Mouse (Mus musculus): ENCODE data around the gene Syn1. TPM values are rescaled to one million over a fixed set of nuclear protein-coding genes. Genes with fewer than 3 reads are reported as not detected.

Gene Syn1
- polyA plus RNA-seq, 1 experiment from 2014 or later: 0.16 TPM

DNA sequence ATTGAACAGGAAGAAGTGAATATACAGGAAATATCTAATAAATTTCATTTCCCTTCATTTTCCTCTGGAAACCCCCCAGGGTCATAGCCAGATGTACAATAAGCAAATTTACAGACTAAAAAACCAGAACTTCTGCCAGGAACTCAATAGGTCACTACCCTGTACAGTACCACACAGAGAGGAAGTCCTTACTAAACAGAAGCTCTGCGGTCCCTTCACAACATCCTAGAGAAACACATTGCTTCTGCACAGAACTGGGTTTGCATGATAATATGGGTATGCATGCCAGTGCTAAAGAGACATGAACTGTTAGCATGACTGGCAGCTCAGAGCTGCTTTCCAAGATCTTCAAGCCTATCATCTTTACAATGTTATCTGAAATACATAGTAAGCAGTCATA lies 9.1 kb upstream of the Syn1 start:
- 84% methylated on average over 1 of the region's 1 CpGs for WGBS
- ATAC-seq (replicated peaks; ENCODE audit: low FRiP score, low read depth) (no peak), DNase-seq (ENCODE audit: low spot score) (no peak)
- no peak for TF ChIP-seq CTCF (IDR thresholded peaks at IDR 0.05; ENCODE audit: low read depth)
- Histone ChIP-seq H3K4me2 (ENCODE audit: low read length) (no peak overlapping the region), H3K4me3 (replicated peaks; ENCODE audit: low read depth, low read length) (no peak overlapping the region), H3K27me3 (ENCODE audit: insufficient read depth, low read length) (no peaks in the 10 kb centered on the region), H3K4me1 (replicated peaks; ENCODE audit: insufficient read depth, low read length) (no peaks in the 10 kb centered on the region), H3K9me3 (replicated peaks; ENCODE audit: low read length) (no peaks in the 10 kb centered on the region), H3K36me3 (ENCODE audit: insufficient read depth, low read length) (no peaks in the 10 kb centered on the region), H3K27ac (no peak overlapping the region), H3K9ac (ENCODE audit: low read depth, low read length) (no peak overlapping the region)

- no peak for ATAC-seq (replicated peaks; ENCODE audit: low FRiP score, low read depth)
- no peak for TF ChIP-seq CTCF (IDR thresholded peaks at IDR 0.05; ENCODE audit: low read depth)
- no peak for DNase-seq (ENCODE audit: low spot score)
- no peaks in the 10 kb centered on the region for H3K36me3 ChIP-seq (ENCODE audit: insufficient read depth, low read length)
- no peaks in the 10 kb centered on the region for H3K27me3 ChIP-seq (ENCODE audit: insufficient read depth, low read length)
- H3K27ac ChIP-seq: no peak overlapping the region
- no peak overlapping the region for H3K9ac ChIP-seq (ENCODE audit: low read depth, low read length)
- H3K4me3 ChIP-seq (replicated peaks; ENCODE audit: low read depth, low read length): no peak overlapping the region
- H3K9me3 ChIP-seq (replicated peaks; ENCODE audit: low read length): no peaks in the 10 kb centered on the region
- no peak overlapping the region for H3K4me2 ChIP-seq (ENCODE audit: low read length)
- H3K4me1 ChIP-seq (replicated peaks; ENCODE audit: insufficient read depth, low read length): no peaks in the 10 kb centered on the region
Measured at GRCm38 (mm10) chrX:20924976-20925375, 4.2 kb upstream of the Syn1 start.

- TF ChIP-seq CTCF (IDR thresholded peaks at IDR 0.05; ENCODE audit: low read depth): no peak
- ATAC-seq (replicated peaks; ENCODE audit: low FRiP score, low read depth): no peak
- no peak overlapping the region for H3K4me3 ChIP-seq (replicated peaks; ENCODE audit: low read depth, low read length)
- no peaks in the 10 kb centered on the region for H3K27me3 ChIP-seq (ENCODE audit: insufficient read depth, low read length)
- no peaks in the 10 kb centered on the region for H3K9me3 ChIP-seq (replicated peaks; ENCODE audit: low read length)
- H3K4me1 ChIP-seq (replicated peaks; ENCODE audit: insufficient read depth, low read length): no peaks in the 10 kb centered on the region
- H3K27ac ChIP-seq: no peak overlapping the region
- WGBS: 63% methylated on average over 1 of the region's 1 CpGs
- no peak overlapping the region for H3K9ac ChIP-seq (ENCODE audit: low read depth, low read length)
- DNase-seq (ENCODE audit: low spot score): no peak
- H3K4me2 ChIP-seq (ENCODE audit: low read length): no peak overlapping the region
- no peaks in the 10 kb centered on the region for H3K36me3 ChIP-seq (ENCODE audit: insufficient read depth, low read length)
Measured at GRCm38 (mm10) chrX:20923506-20923905, 2.7 kb upstream of the Syn1 start.

DNA sequence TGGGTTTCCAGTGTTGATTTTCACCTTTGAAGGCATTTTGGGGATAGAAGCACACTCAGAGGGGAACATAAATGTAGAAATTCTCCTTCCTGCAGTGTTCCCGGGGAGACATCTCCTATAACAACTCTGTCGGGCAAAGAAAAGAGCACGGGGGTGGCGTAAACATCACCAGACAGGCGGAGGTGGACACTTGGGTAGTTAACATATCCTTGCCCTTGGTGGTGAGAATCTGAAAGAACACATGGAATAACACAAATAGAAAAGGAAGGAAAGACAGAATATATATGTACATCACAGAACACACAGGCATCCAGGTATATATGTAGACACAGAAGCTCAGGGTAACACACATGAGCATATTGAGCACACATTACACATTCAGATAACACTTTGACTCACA lies 562 bp upstream of the Syn1 start:
- DNase-seq (ENCODE audit: low spot score): no peak
- Histone ChIP-seq H3K4me2 (ENCODE audit: low read length) (0 out of 2 replicates have a peak overlapping the region, but pooled peaks have one; percentile 56), H3K4me3 (replicated peaks; ENCODE audit: low read depth, low read length) (no peak overlapping the region), H3K4me1 (replicated peaks; ENCODE audit: insufficient read depth, low read length) (no peaks in the 10 kb centered on the region), H3K9ac (ENCODE audit: low read depth, low read length) (no peak overlapping the region), H3K27me3 (ENCODE audit: insufficient read depth, low read length) (no peaks in the 10 kb centered on the region), H3K27ac (no peak overlapping the region), H3K9me3 (replicated peaks; ENCODE audit: low read length) (no peaks in the 10 kb centered on the region), H3K36me3 (ENCODE audit: insufficient read depth, low read length) (no peaks in the 10 kb centered on the region)
- ATAC-seq (replicated peaks; ENCODE audit: low FRiP score, low read depth): no peak
- no peak for TF ChIP-seq CTCF (IDR thresholded peaks at IDR 0.05; ENCODE audit: low read depth)
- WGBS: 50% methylated on average over 5 of the region's 5 CpGs

GRCm38 (mm10) chrX:20920249-20920843 lies 458 bp downstream of the Syn1 start:
- Histone ChIP-seq H3K36me3 (ENCODE audit: insufficient read depth, low read length) (no peaks in the 10 kb centered on the region), H3K9ac (ENCODE audit: low read depth, low read length) (no peak overlapping the region), H3K27ac (no peak overlapping the region), H3K27me3 (ENCODE audit: insufficient read depth, low read length) (no peaks in the 10 kb centered on the region), H3K4me3 (replicated peaks; ENCODE audit: low read depth, low read length) (peak overlapping the region; percentile 31), H3K4me1 (replicated peaks; ENCODE audit: insufficient read depth, low read length) (no peaks in the 10 kb centered on the region), H3K4me2 (ENCODE audit: low read length) (peak overlapping the region; percentile 56), H3K9me3 (replicated peaks; ENCODE audit: low read length) (no peaks in the 10 kb centered on the region)
- DNase-seq (ENCODE audit: low spot score) (no peak), ATAC-seq (replicated peaks; ENCODE audit: low FRiP score, low read depth) (peak; percentile 13; the same call in 1 of the 2 replicates)
- peak; percentile 8; the same call in 1 of the 2 replicates for TF ChIP-seq CTCF (IDR thresholded peaks at IDR 0.05; ENCODE audit: low read depth)
- 21% methylated on average over 45 of the region's 49 CpGs for WGBS

DNA sequence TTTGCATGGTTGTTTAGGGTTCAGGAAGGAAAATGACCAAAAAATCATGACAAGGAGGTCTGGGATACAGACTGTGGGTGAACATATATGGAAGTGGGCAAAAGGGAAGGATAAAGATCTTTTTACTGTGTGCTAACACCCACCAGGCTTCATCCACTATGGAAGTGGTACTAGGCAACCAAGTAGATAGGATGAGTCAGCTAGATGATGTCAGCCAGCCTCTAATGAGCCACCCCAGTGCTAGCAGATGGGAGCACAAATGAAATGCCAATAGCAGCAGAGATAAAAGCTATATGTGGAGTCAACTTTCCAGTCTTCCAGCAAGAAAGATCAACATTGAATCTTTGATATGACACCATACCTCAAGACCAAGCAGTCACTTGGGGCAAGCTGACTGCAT lies 5.7 kb downstream of the Syn1 start:
- Histone ChIP-seq H3K27me3 (ENCODE audit: insufficient read depth, low read length) (no peaks in the 10 kb centered on the region), H3K4me2 (ENCODE audit: low read length) (no peak overlapping the region), H3K9ac (ENCODE audit: low read depth, low read length) (no peak overlapping the region), H3K27ac (no peak overlapping the region), H3K9me3 (replicated peaks; ENCODE audit: low read length) (no peaks in the 10 kb centered on the region), H3K36me3 (ENCODE audit: insufficient read depth, low read length) (no peaks in the 10 kb centered on the region), H3K4me3 (replicated peaks; ENCODE audit: low read depth, low read length) (no peak overlapping the region), H3K4me1 (replicated peaks; ENCODE audit: insufficient read depth, low read length) (no peaks in the 10 kb centered on the region)
- no peak for TF ChIP-seq CTCF (IDR thresholded peaks at IDR 0.05; ENCODE audit: low read depth)
- ATAC-seq (replicated peaks; ENCODE audit: low FRiP score, low read depth): no peak
- DNase-seq (ENCODE audit: low spot score): no peak

GRCm38 (mm10) chrX:20913726-20914125 lies 7.1 kb downstream of the Syn1 start:
- Histone ChIP-seq H3K4me2 (ENCODE audit: low read length) (no peak overlapping the region), H3K4me3 (replicated peaks; ENCODE audit: low read depth, low read length) (no peak overlapping the region), H3K4me1 (replicated peaks; ENCODE audit: insufficient read depth, low read length) (no peaks in the 10 kb centered on the region), H3K9me3 (replicated peaks; ENCODE audit: low read length) (no peaks in the 10 kb centered on the region), H3K27me3 (ENCODE audit: insufficient read depth, low read length) (no peaks in the 10 kb centered on the region), H3K9ac (ENCODE audit: low read depth, low read length) (no peak overlapping the region), H3K27ac (no peak overlapping the region), H3K36me3 (ENCODE audit: insufficient read depth, low read length) (no peaks in the 10 kb centered on the region)
- no peak for ATAC-seq (replicated peaks; ENCODE audit: low FRiP score, low read depth)
- 85% methylated on average over 6 of the region's 6 CpGs for WGBS
- TF ChIP-seq CTCF (IDR thresholded peaks at IDR 0.05; ENCODE audit: low read depth): no peak
- no peak for DNase-seq (ENCODE audit: low spot score)

Data from kidney, postnatal 0 days (tissue).